Mouse (Mus musculus) spleen, embryonic (tissue): ENCODE results near the gene Sik3.

Source experiments
- CTCF ChIA-PET: fragments of 350-600 bp; sonication (Branson Sonifier 250); formaldehyde crosslinking; loops from one replicate; lab custom pipeline; 2022; lab: Charles Lee

Sik3 gene

GRCm38 (mm10) chr9:46216744-46217470 lies 204.3 kb downstream of the Sik3 start:
- CTCF ChIA-PET, result no interaction called here

GRCm38 (mm10) chr9:46218176-46218575 lies 205.6 kb downstream of the Sik3 start:
- CTCF ChIA-PET, result no interaction called here

- CTCF ChIA-PET, result interaction anchor here (0.5 kb wide), 1 partner anchor 222 kb away, joined by 3 read pairs; no protein-coding TSS in a partner anchor
Measured at GRCm38 (mm10) chr9:46223090-46223489, 210.5 kb downstream of the Sik3 start.

- CTCF ChIA-PET, result interaction anchor here (0.7 kb wide), 1 partner anchor 66 kb away, joined by 3 read pairs; no protein-coding TSS in a partner anchor
Measured at GRCm38 (mm10) chr9:46224101-46224500, 211.5 kb downstream of the Sik3 start.

- CTCF ChIA-PET, result no interaction called here
Measured at GRCm38 (mm10) chr9:46224945-46225660, 212.5 kb downstream of the Sik3 start.

GRCm38 (mm10) chr9:46227064-46227614 lies 214.5 kb downstream of the Sik3 start:
- CTCF ChIA-PET, result no interaction called here

GRCm38 (mm10) chr9:46228491-46228890 lies 215.9 kb downstream of the Sik3 start, which contains the start of gene Apoa1:
Gene Apoa1 (plus strand): TSS chr9:46228580.
- CTCF ChIA-PET, result no interaction called here

GRCm38 (mm10) chr9:46229573-46230449 lies 217.2 kb downstream of the Sik3 start:
- CTCF ChIA-PET, result no interaction called here

GRCm38 (mm10) chr9:46230450-46230975 lies 217.9 kb downstream of the Sik3 start:
- CTCF ChIA-PET, result no interaction called here

- CTCF ChIA-PET, result interaction anchor here (0.5 kb wide), 1 partner anchor 549 kb away, joined by 7 read pairs; no protein-coding TSS in a partner anchor
Measured at GRCm38 (mm10) chr9:46235196-46235595, 222.6 kb downstream of the Sik3 start.

- CTCF ChIA-PET, result no interaction called here
Measured at GRCm38 (mm10) chr9:46235596-46235648, 222.8 kb downstream of the Sik3 start, which contains the start of gene Apoc3. Gene Apoc3 (minus strand): TSS chr9:46235636.

GRCm38 (mm10) chr9:46235649-46236048 lies 223.0 kb downstream of the Sik3 start:
- CTCF ChIA-PET, result no interaction called here

- CTCF ChIA-PET, result no interaction called here
Measured at GRCm38 (mm10) chr9:46238850-46239249, 226.2 kb downstream of the Sik3 start.

- CTCF ChIA-PET, result no interaction called here
Measured at GRCm38 (mm10) chr9:46240526-46241153, 228.0 kb downstream of the Sik3 start, which contains the start of gene Apoa4. Gene Apoa4 (plus strand): TSS chr9:46240696.

GRCm38 (mm10) chr9:46241818-46242217 lies 229.2 kb downstream of the Sik3 start:
- CTCF ChIA-PET, result no interaction called here

GRCm38 (mm10) chr9:46243122-46243521 lies 230.5 kb downstream of the Sik3 start:
- CTCF ChIA-PET, result no interaction called here

- CTCF ChIA-PET, result no interaction called here
Measured at GRCm38 (mm10) chr9:46243584-46243983, 231.0 kb downstream of the Sik3 start.

- CTCF ChIA-PET, result interaction anchor here (0.6 to 0.7 kb wide), 3 partner anchors 213 to 263 kb away, joined by 3 to 5 read pairs (median 3); no protein-coding TSS in a partner anchor
Measured at GRCm38 (mm10) chr9:46246752-46247324, 234.2 kb downstream of the Sik3 start.

GRCm38 (mm10) chr9:46256177-46256576 lies 243.6 kb downstream of the Sik3 start:
- CTCF ChIA-PET, result interaction anchor here (0.7 kb wide), 1 partner anchor 77 kb away, joined by 3 read pairs; no protein-coding TSS in a partner anchor

- CTCF ChIA-PET, result no interaction called here
Measured at GRCm38 (mm10) chr9:46256658-46257385, 244.2 kb downstream of the Sik3 start.
